Mouse (Mus musculus) liver, adult 2 months (tissue): ENCODE data around the gene Nyx. TPM values are rescaled to one million over a fixed set of nuclear protein-coding genes. Genes with fewer than 3 reads are reported as not detected.

Experiments used
- DNase-seq: peaks from one replicate; pipeline ENCODE4 v3.0.0-alpha.2; 2011; ENCODE audit warnings: low read depth, low spot score; ENCODE audit errors: extremely low read depth
- H3K27ac ChIP-seq: fragments of 200-500 bp; replicated peaks from 2 replicates; pipeline ENCODE4 v1.5.1; 2012; ENCODE audit warnings: low read depth, mild to moderate bottlenecking, control low read depth, inconsistent platforms, low read length; ENCODE audit not compliant: insufficient read depth
- H3K27me3 ChIP-seq: fragments of 200-500 bp; 2 replicates; pipeline ENCODE4 v1.6.1; 2012; ENCODE audit warnings: mild to moderate bottlenecking, moderate library complexity, low read length, inconsistent platforms; ENCODE audit not compliant: control insufficient read depth, insufficient read depth
- H3K36me3 ChIP-seq: fragments of 200-500 bp; 2 replicates; pipeline ENCODE4 v1.6.1; 2012; ENCODE audit warnings: low read length, inconsistent platforms; ENCODE audit not compliant: control insufficient read depth, insufficient read depth
- H3K4me1 ChIP-seq: fragments of 200-500 bp; 2 replicates; pipeline ENCODE4 v1.6.1; 2011; ENCODE audit warnings: low read length; ENCODE audit not compliant: control insufficient read depth, insufficient read depth
- H3K4me3 ChIP-seq: fragments of 200-500 bp; 2 replicates; pipeline ENCODE4 v1.5.1; 2011; ENCODE audit warnings: low read depth, mild to moderate bottlenecking, control low read depth, low read length, moderate library complexity; ENCODE audit not compliant: insufficient read depth
- H3K79me2 ChIP-seq: fragments of 200-500 bp; 2 replicates; pipeline ENCODE4 v1.6.1; 2012; ENCODE audit warnings: inconsistent platforms, mild to moderate bottlenecking, low read length, moderate library complexity; ENCODE audit not compliant: control insufficient read depth, insufficient read depth
- H3K9ac ChIP-seq: fragments of 200-500 bp; 2 replicates; pipeline ENCODE4 v1.6.1; 2012; ENCODE audit warnings: low read depth, mild to moderate bottlenecking, control low read depth, inconsistent platforms, low read length
- CTCF ChIP-seq: fragments of 200-500 bp; IDR thresholded peaks from 2 replicates; pipeline ENCODE4 v1.5.1; 2011; ENCODE audit warnings: low read depth, low read length, control low read depth
- POLR2A ChIP-seq: fragments of 200-500 bp; IDR thresholded peaks from 2 replicates; pipeline ENCODE4 v1.6.1; 2011; ENCODE audit warnings: low read length, control low read depth; ENCODE audit not compliant: insufficient read depth; ENCODE audit errors: extremely low read depth
- whole genome bisulfite sequencing: fragments of 180-500 bp; shearing (Covaris S2); methylation state at CpG from one replicate; pipeline ENCODE4 v1.1.7; 2018; 5-methylcytosine and 5-hydroxymethylcytosine counted together
- polyA plus RNA-seq: library from polyadenylated mRNA; depleted of rRNA; stranded (reverse); fragments of >200 nt; gene quantifications from 2 replicates; pipeline ENCODE4 v1.2.3, GENCODE M21; 2012
- total RNA-seq: library from RNA; depleted of rRNA; stranded (reverse); fragments of >200 nt; gene quantifications from 2 replicates; pipeline ENCODE4 v1.2.3, GENCODE M21; 2014

The Nyx gene
- total and polyA plus RNA-seq, 2 experiments: 0.01 TPM; not detected in 1

DNA sequence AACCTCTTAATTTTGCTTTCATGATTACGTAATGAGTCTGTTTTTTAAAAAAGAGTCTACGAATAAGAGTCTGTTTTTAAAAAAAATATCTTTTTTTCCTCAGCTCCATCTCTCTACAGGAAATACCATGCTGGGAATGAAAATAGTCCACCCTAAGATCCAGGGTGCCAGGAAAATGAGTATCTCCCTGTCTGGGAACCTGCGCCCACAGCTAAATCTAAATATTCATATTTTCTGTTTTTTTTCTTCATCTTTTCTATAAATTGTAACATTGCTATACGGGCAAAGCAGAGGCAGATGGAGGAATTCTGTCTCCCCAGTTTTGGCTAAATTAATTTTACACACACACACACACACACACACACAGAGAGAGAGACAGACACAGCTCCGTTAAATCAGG lies 48.0 kb downstream of the Nyx start:
- no peak for DNase-seq
- 86% methylated on average over 5 of the region's 5 CpGs for WGBS
- Histone ChIP-seq H3K79me2 (no peaks in the 10 kb centered on the region), H3K4me1 (no peaks in the 10 kb centered on the region; the same call in 1 of the 2 replicates), H3K4me3 (no peak overlapping the region), H3K36me3 (no peaks in the 10 kb centered on the region), H3K27me3 (no peaks in the 10 kb centered on the region), H3K9ac (no peak overlapping the region), H3K27ac (no peak overlapping the region)
- no peak for TF ChIP-seq CTCF
- no peak for TF ChIP-seq POLR2A

DNA sequence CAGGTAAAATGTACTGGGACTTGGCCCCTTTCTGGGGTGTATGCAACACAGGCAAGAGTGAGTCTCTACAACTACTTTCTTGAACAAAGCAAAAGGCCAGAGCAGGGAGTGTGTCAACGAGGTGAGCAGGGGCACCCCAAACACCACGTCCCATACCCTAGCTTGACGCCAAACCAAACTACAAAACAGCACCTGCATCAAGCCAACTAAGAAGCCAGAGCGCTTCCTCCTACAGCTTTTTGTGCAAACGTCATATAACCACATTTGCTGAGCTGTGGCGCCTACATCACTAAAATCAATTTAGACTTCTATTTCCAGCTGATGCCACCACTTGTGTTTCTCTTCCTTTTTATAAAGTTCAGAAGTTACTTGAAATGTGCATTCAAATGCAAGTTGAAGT lies 50.5 kb downstream of the Nyx start:
- Histone ChIP-seq H3K4me3 (no peak overlapping the region), H3K27ac (no peak overlapping the region), H3K4me1 (no peaks in the 10 kb centered on the region; the same call in 1 of the 2 replicates), H3K27me3 (no peaks in the 10 kb centered on the region), H3K9ac (no peak overlapping the region), H3K36me3 (no peaks in the 10 kb centered on the region), H3K79me2 (no peaks in the 10 kb centered on the region)
- no peak for TF ChIP-seq POLR2A
- no peak for TF ChIP-seq CTCF
- DNase-seq: no peak
- WGBS: 92% methylated on average over 6 of the region's 6 CpGs

GRCm38 (mm10) chrX:13518019-13518418 lies 52.1 kb downstream of the Nyx start:
- H3K27ac ChIP-seq: peak overlapping the region; percentile 29; the same call in 1 of the 2 replicates
- no peaks in the 10 kb centered on the region for H3K36me3 ChIP-seq
- no peak for TF ChIP-seq CTCF
- no peak for TF ChIP-seq POLR2A
- no peak overlapping the region for H3K9ac ChIP-seq
- H3K4me3 ChIP-seq: no peak overlapping the region
- no peaks in the 10 kb centered on the region for H3K27me3 ChIP-seq
- no peaks in the 10 kb centered on the region for H3K79me2 ChIP-seq
- DNase-seq: no peak
- no peaks in the 10 kb centered on the region; the same call in 1 of the 2 replicates for H3K4me1 ChIP-seq
- 50% methylated on average over 10 of the region's 10 CpGs for WGBS

- Histone ChIP-seq H3K9ac (no peak overlapping the region), H3K27me3 (no peaks in the 10 kb centered on the region)
- DNase-seq: no peak
Measured at GRCm38 (mm10) chrX:13518781-13519407, 53.0 kb downstream of the Nyx start.

DNA sequence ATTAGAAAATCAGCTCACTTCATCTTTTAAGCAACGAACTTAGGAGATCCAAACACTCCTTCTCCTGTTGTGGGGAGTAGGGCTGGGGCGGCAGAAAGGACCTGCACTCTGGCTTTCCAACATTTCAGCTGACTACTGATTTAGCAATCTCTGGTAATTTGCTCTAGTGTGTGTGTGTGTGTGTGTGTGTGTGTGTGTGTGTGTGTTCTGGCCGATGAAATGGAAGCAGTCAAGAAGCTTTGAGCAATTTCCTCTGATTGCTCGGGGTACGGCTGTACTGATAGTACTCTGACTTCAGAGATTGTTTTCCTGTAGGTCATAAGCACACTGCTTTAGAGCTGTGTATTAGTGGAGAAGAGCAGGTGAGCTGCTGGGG lies 53.5 kb downstream of the Nyx start:
- H3K4me3 ChIP-seq: no peak overlapping the region
- no peaks in the 10 kb centered on the region; the same call in 1 of the 2 replicates for H3K4me1 ChIP-seq
- no peak for DNase-seq
- H3K27me3 ChIP-seq: no peaks in the 10 kb centered on the region
- 30% methylated on average over 5 of the region's 5 CpGs for WGBS
- H3K27ac ChIP-seq: no peak overlapping the region
- H3K9ac ChIP-seq: no peak overlapping the region
- no peaks in the 10 kb centered on the region for H3K79me2 ChIP-seq
- TF ChIP-seq POLR2A (no peak), CTCF (no peak)
- H3K36me3 ChIP-seq: no peaks in the 10 kb centered on the region

More at GRCm38 (mm10) chrX:13518781-13519407, 53.0 kb downstream of the Nyx start:
- Histone ChIP-seq H3K4me3 (no peak overlapping the region), H3K27ac (no peak overlapping the region), H3K79me2 (no peaks in the 10 kb centered on the region), H3K4me1 (no peaks in the 10 kb centered on the region; the same call in 1 of the 2 replicates), H3K36me3 (no peaks in the 10 kb centered on the region)
- 46% methylated on average over 4 of the region's 4 CpGs for WGBS
- no peak for TF ChIP-seq POLR2A

- 95% methylated on average over 4 of the region's 4 CpGs for WGBS
- H3K4me3 ChIP-seq: no peak overlapping the region
- TF ChIP-seq CTCF (no peak), POLR2A (no peak)
Measured at GRCm38 (mm10) chrX:13520566-13520965, 54.7 kb downstream of the Nyx start.

More at GRCm38 (mm10) chrX:13520566-13520965, 54.7 kb downstream of the Nyx start:
- no peaks in the 10 kb centered on the region; the same call in 1 of the 2 replicates for H3K4me1 ChIP-seq
- H3K36me3 ChIP-seq: no peaks in the 10 kb centered on the region
- H3K9ac ChIP-seq: no peak overlapping the region
- no peak for DNase-seq
- no peak overlapping the region for H3K27ac ChIP-seq
- no peaks in the 10 kb centered on the region for H3K27me3 ChIP-seq
- no peaks in the 10 kb centered on the region for H3K79me2 ChIP-seq
